Mouse (Mus musculus) gastrocnemius, postnatal 4 days (tissue): Measurements from ENCODE around the gene Pxmp4. TPM values are rescaled to one million over a fixed set of nuclear protein-coding genes. Genes with fewer than 3 reads are reported as not detected.

Source experiments
- DNase-seq, 2 experiments: peaks; one replicate each; pipeline ENCODE4 v3.0.0; 2021 to 2022; ENCODE audit warnings: low spot score in 2 of 2, mixed read lengths in 2 of 2
- long read RNA-seq, 2 experiments: library from polyadenylated mRNA; stranded (forward); transcript quantifications; one replicate each; pipeline ENCODE4 v2.0.0; 2021
- total RNA-seq, 2 experiments: library from RNA; stranded (reverse); gene quantifications; 2 replicates each; pipeline ENCODE4 v1.2.3; 2021

Pxmp4 gene
- 10 to 100 TPM; 15.7 to 20.9 TPM for total RNA-seq
- long read RNA-seq, experiment 1, transcript Pxmp4-201 (4 exons, 2,789 nt): major isoform, 16 of 20 reads
- long read RNA-seq, experiment 1, partial matches to known transcripts: 0 of 20 reads
- long read RNA-seq, experiment 1, other reads (novel, unspliced or antisense): 3 of 20 reads
- long read RNA-seq, experiment 2, transcript Pxmp4-201 (4 exons, 2,789 nt): major isoform, 25 of 29 reads
- long read RNA-seq, experiment 2, partial matches to known transcripts: 0 of 29 reads
- long read RNA-seq, experiment 2, other reads (novel, unspliced or antisense): 4 of 29 reads

- DNase-seq: peak; percentile 94 to 98
These were observed at the start of gene Pxmp4 for GRCm38 (mm10) chr2:154603638-154604153. TSS of gene Pxmp4 (minus strand) at chr2:154603708.

DNA sequence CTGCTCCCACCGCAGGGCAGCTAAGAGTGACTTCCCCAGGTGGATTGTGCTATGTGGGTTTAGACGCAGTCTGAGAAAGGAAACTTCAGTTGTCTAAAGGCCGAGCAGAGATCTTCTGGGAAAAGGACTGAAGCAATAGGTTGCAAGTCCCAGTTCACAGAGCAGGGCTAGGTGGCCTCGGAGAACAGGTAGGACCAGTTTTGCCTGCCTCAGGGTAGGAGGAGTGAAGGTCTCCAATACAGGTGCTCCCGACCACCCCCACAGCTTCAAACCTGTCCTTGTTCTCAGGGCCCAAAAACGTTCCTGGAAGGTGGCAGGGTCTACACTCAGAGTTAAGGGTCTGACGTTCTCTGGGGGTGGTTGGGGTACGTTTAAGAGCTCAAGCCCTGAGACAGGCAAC is 47.9 kb upstream of the Pxmp4 start, which contains the start of gene Chmp4b:
Gene Chmp4b (plus strand): TSS at position 343 of the 400 bp plus-strand sequence.
- no peak for DNase-seq

GRCm38 (mm10) chr2:154650404-154650803 is 46.9 kb upstream of the Pxmp4 start:
- no peak for DNase-seq

DNA sequence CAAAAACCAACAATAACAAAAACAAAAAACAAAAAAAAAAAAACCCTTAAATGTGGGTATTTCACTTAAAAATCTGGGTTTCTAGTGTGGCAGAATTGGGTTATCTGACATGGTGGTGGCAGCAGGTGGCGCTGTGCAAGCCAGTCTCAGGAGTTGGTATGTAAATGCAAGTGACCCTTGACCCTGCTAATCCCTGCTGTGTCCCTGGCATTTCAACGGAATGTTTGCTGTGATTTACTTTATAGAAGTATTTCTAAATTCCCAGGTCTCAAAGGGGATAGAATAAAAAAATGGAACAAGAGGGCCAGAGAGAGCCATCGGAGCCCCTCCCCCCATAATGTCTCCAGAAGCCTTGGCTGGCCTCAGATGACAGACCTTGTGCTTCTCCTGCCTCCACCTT is 44.6 kb upstream of the Pxmp4 start:
- no peak for DNase-seq

DNA sequence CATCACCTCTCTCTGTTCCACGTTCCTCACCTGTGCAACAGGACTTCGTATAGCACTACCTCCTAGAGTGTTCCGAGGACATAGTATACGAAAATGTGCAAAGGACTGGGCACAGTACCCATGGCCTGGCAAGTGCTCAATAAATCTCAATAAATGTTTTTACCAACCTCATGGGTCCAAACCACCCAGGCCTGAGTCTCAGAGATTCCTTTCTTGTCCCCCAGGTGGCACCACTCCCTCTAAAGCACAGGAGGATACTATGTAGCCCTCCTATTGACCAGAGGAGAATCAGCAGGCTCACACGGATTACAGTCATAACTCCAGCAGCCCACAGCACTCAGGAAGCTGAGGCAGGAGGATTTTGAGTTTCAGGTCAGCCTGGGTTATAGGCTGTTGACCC is 43.1 kb upstream of the Pxmp4 start:
- DNase-seq: no peak

GRCm38 (mm10) chr2:154642712-154643385 is 39.3 kb upstream of the Pxmp4 start:
- DNase-seq: no peak

DNA sequence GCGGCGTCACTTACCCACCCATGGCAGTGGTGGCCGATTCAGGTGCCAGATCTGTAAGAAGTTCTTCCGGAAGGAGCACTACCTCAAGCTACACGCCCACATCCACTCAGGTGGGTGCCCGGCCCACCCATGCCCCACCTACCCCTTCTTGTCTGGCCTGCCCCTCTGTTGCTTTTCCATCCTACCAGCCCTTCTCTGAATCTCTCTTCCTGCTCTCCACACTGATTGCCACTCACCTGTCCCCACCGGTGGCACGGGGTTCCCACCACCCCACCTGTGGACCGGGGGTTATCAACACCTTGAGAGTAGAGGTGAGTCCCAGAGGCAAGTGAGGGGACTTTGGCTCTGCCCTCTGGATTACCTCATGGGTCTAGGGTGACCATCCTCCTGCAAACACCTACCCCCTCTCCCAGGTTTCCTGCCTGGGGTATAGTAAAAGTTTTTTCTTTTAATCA is 38.5 kb upstream of the Pxmp4 start:
- no peak for DNase-seq

GRCm38 (mm10) chr2:154641176-154641575 is 37.7 kb upstream of the Pxmp4 start:
- no peak for DNase-seq

GRCm38 (mm10) chr2:154639115-154639514 is 35.6 kb upstream of the Pxmp4 start:
- no peak for DNase-seq

DNA sequence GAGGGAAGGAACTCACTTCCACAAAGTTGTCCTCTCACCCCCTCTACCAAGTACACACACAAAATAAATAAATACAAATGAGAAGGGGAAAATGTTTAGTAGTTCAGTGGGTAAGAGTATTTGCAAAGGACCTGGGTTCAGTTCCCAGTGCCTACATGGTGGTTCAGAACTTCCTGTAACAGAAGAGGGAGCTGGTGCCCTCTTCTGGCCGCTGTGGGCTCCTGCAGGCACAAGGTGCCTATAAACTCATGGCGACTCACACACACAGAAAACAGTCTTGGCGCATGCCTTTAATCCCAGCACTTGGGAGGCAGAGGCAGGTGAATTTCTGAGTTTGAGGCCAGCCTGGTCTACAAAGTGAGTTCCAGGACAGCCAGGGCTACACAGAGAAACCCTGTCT is 35.0 kb upstream of the Pxmp4 start:
- DNase-seq: no peak

GRCm38 (mm10) chr2:154635826-154636225 is 32.3 kb upstream of the Pxmp4 start:
- no peak for DNase-seq

- DNase-seq: no peak
These were observed 30.6 kb upstream of the Pxmp4 start for GRCm38 (mm10) chr2:154633876-154634644.

DNA sequence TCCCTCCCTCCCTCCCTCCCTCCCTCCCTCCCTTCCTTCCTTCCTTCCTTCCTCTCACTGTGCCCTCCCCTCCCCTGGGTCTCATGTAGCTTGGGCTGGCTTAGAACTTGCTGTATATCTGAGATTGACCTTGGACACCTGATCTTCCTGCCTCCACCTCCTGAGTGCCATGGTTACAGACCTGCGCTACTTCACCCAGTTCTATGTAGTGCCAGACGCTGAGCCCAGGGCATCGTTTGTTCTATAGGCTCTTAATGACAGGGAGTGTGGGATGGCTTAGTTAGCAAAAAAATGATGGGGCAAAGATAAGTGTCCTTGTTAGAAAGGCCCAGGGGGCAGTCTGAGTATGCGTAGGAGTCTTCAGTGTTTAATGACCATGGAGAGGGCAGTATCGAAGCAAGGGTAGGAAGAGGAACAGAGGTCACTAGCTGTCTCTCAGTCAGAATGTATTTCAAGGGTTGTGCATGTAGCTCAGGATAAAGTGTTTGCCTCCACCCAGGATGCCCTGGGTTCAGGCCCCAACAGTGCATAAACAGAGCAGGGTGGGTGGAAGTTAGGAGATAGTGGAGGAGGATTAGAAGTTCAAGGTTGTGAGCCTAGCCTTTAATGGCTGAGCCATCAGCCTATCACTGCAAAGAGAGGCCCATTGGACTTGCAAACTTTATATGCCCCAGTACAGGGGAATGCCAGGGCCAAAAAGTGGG is 29.7 kb upstream of the Pxmp4 start:
- DNase-seq: no peak

DNA sequence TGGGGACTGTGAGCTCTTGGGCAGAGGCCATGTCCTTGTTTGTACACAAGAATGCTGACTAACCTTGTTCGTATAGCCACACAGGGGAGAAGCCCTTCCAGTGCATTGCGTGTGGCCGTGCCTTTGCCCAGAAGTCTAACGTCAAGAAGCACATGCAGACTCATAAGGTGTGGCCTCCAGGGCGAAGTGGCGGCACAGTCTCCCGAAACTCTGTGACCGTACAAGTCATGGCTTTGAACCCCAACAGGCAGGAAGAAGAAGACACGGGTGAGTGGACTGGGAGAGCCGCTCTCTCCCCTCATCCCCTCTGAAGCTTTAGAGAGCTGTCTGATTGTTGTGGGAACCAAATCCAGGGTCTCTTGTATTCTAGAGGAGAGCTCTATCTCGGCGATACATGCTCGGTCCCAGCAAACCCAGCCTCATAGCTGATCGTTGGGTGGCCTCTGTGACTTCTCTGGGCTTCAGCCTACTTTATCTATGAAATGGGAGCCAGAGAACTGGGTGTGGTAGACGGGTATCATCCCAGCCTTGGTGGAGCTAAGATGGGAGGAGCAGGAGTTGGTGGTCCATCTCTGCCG is 28.8 kb upstream of the Pxmp4 start:
- no peak for DNase-seq

GRCm38 (mm10) chr2:154630531-154630930 is 27.0 kb upstream of the Pxmp4 start:
- no peak for DNase-seq

DNA sequence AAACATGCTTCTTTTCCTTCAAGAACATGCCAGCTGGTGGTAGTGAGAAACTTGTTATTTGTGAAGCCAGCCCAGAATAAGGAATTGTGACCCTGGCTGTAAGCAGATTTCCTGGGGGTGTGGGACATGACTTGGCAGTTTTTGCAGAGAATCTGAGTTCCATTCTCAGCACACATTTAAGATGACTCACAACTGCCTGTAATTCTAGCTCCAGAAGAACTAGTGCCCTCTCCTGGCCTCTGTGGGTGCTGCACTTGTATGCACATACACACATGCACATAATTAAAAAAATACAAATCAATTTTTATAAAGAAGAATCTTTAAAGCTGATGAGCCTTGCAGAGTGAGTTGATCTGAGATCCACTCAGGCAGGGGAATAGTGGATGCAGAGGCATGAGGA is 20.6 kb upstream of the Pxmp4 start:
- DNase-seq: no peak

GRCm38 (mm10) chr2:154621684-154622083 is 18.2 kb upstream of the Pxmp4 start:
- no peak for DNase-seq

DNA sequence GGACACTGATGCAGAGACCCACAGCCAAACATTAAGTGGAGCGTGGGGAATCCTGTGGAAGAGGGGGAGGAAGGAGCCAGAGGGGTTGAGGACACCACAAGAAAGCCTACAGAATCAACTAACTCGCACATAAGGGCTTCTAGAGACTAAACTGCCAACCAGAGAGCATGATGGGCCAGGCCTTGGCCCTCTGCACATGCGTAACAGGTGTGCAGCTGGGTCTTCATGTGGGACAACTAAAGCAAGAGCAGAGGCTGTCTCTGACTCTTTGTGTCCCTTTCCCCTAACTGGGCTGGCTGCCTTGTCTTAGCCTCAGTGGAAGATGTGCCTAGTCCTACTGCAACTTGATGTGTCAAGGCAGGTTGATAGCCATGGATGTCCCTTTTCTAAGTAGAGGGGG is 13.6 kb upstream of the Pxmp4 start:
- DNase-seq: no peak

DNA sequence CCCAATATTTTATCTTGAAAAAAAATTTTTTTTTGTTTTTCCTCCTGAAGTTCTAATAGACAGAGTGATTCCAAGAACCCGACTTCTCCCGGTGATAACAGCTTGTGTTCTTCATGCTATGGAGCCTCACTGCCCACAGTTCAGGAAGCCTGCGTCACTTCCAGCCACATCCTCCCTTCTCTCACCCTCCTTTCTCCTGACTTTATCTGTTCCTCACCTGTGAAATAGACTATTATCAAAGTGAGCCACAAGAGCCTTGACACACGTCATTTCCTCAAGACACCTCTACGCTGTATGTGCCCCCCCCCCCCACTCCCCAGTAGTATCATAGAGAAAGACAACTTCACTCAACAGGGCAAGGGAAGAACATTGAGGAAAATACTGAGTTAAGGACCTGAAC is 12.2 kb upstream of the Pxmp4 start:
- DNase-seq: no peak

DNA sequence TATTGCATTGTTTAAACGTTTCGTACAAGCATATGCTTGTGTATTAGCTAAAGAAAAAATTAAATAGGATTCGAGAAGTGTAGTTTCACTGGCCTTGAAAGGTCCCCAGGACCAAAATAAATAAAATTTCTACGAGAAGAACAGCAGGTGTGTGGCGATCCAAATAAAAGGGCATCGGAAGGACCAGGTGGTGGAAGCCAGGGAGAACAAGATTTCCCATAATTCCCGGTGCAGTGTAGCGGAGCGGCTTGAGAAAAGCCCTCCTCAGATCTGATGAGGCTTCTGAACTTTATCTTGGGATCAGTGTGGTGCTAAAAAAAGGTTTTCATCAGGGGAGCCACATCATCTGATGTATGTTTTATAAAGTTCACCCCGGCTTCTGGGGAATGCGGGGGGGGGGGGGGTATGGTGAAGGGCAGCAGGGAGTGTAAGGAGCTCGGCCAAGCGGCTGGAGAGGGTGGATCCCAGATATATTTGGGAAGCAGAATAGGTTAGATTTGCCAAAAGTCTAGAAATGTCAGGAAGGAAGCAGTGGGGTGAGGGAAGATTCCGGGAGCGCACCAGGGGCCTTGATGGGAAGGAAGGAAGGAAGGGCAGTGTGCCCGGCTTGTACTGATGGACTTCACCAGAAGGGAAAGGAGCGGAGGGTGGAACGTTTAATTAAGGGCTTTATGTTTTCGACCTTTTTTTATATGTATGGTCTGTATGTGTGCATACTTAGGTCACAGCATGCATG is 11.5 kb upstream of the Pxmp4 start:
- no peak for DNase-seq
